Mouse (Mus musculus) bone marrow macrophage, adult 2 months (primary cell): Measurements from ENCODE around the gene Chrm5.

Experiments
- CTCF ChIP-seq: IDR thresholded peaks from 2 replicates; pipeline ENCODE4 v1.5.1; 2012; ENCODE audit warnings: low read depth, mild to moderate bottlenecking, low read length, moderate library complexity
- POLR2A ChIP-seq: IDR thresholded peaks from 2 replicates; pipeline ENCODE4 v1.6.1; 2012; ENCODE audit warnings: mild to moderate bottlenecking, low read depth, low read length, borderline replicate concordance

- no peak for TF ChIP-seq CTCF
- no peak for TF ChIP-seq POLR2A
Observed at GRCm38 (mm10) chr2:112490483-112491196, 10.1 kb upstream of the Chrm5 start.
